Mouse (Mus musculus): ENCODE measurements around the gene Myl7. TPM values are rescaled to one million over a fixed set of nuclear protein-coding genes. Genes with fewer than 3 reads are reported as not detected.
"Not testable (repeated sequence)": the region's sequence is repeated elsewhere in the genome, so short reads cannot be mapped to it uniquely, and the experiment has no call there.

Myl7 gene
- polyA plus RNA-seq, 1 experiment from 2014 or later = 5.5 TPM

DNA sequence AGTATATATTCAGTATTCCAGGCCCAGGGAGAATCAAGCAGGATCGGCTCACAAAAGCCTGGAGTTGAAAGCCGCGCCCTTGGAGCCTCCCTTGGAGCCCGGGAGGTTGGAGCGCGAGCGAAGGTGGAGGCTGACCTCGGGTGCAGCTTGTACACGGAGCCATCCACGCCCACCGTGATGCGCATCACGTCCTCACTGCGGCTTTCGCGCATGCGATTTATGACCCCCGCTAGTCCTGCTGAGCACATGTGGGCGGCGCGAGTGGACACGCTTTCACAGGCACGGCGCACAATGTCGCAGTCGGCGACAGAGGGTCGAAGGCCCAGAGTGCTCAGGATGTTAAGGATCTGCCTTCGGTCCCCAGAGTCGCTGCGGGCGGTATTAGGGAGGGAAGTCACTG is 3.4 kb upstream of the Myl7 start:
- peak; percentile 85 for ATAC-seq (ENCODE audit: low FRiP score, low read depth)
- no peaks in the 10 kb centered on the region for H3K36me3 ChIP-seq
- H3K4me3 ChIP-seq = peak overlapping the region; percentile 29
- peak overlapping the region; percentile 49 for H3K9ac ChIP-seq
- H3K27ac ChIP-seq = no peak overlapping the region
- peaks cover 32% of the 10 kb centered on the region for H3K4me1 ChIP-seq
- H3K27me3 ChIP-seq (replicated peaks) = peaks cover 4% of the 10 kb centered on the region; the same call in 1 of the 2 replicates
- 1% methylated on average over 32 of the region's 32 CpGs for WGBS
- no peaks in the 10 kb centered on the region for H3K9me3 ChIP-seq
- peak overlapping the region; percentile 68 for H3K4me2 ChIP-seq (replicated peaks)

- Histone ChIP-seq H3K9me3 (no peaks in the 10 kb centered on the region), H3K4me2 (replicated peaks) (peak overlapping the region; percentile 68), H3K36me3 (no peaks in the 10 kb centered on the region), H3K27ac (no peak overlapping the region), H3K27me3 (replicated peaks) (peaks cover 4% of the 10 kb centered on the region; the same call in 1 of the 2 replicates), H3K4me1 (peaks cover 34% of the 10 kb centered on the region), H3K9ac (peak overlapping the region; percentile 49), H3K4me3 (peak overlapping the region; percentile 29; the same call in 1 of the 2 replicates)
- 26% methylated on average over 3 of the region's 3 CpGs for WGBS
- ATAC-seq (ENCODE audit: low FRiP score, low read depth) = peak; percentile 11; the same call in 1 of the 2 replicates
Measured at GRCm38 (mm10) chr11:5901320-5901719, 2.7 kb upstream of the Myl7 start.

DNA sequence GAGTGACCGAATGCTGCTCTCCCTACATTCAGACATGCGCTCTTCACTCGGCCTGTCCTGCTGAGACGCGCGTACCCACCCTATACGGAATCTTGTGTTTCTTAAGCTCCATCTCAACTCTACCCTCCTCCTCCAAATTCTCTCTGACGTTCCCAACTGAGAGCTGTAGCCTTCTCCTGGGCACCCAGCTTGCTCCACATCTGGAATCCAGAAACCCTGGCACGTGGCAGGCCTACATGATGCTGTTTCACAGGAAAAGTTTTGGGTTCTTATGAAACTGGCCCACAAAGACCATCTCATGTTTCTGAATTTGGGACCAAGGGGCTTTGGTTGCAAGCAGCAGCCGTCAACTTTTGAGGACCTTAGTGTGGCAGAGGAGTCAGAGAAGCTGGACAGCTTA is 704 bp upstream of the Myl7 start:
- no peak overlapping the region for H3K4me2 ChIP-seq (replicated peaks)
- H3K4me1 ChIP-seq = peaks cover 34% of the 10 kb centered on the region
- 94% methylated on average over 10 of the region's 10 CpGs for WGBS
- H3K27ac ChIP-seq = no peak overlapping the region
- H3K9ac ChIP-seq = no peak overlapping the region
- H3K36me3 ChIP-seq = no peaks in the 10 kb centered on the region
- peaks cover 4% of the 10 kb centered on the region; the same call in 1 of the 2 replicates for H3K27me3 ChIP-seq (replicated peaks)
- no peak for ATAC-seq (ENCODE audit: low FRiP score, low read depth)
- H3K4me3 ChIP-seq = no peak overlapping the region
- H3K9me3 ChIP-seq = no peaks in the 10 kb centered on the region

DNA sequence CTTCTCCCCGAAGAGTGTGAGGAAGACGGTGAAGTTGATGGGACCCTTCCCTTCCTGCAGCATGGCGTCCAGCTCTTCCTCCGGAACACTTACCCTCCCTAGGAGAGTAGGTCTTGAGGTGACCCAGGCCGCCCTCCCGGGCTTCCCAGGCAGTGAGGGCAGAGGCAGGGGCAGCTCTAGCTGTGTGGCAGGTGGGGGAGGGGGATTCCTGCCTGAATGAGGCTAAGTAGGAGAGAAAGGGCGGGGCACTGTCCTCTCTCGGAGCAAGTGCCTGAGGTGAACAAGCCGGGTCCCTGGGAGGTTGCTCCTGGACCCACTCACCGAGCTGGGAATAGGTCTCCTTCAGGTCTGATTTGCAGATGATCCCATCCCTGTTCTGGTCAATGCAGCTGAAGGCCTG is 743 bp downstream of the Myl7 start:
- Histone ChIP-seq H3K9ac (no peak overlapping the region), H3K4me1 (peaks cover 33% of the 10 kb centered on the region), H3K4me3 (no peak overlapping the region), H3K27me3 (replicated peaks) (peaks cover 4% of the 10 kb centered on the region; the same call in 1 of the 2 replicates), H3K27ac (no peak overlapping the region), H3K4me2 (replicated peaks) (0 out of 2 replicates have a peak overlapping the region, but pooled peaks have one; percentile 3), H3K9me3 (no peaks in the 10 kb centered on the region), H3K36me3 (no peaks in the 10 kb centered on the region)
- WGBS = 12% methylated on average over 10 of the region's 10 CpGs
- ATAC-seq (ENCODE audit: low FRiP score, low read depth) = no peak

- 19% methylated on average over 16 of the region's 16 CpGs for WGBS
- no peak overlapping the region for H3K9ac ChIP-seq
- peaks cover 31% of the 10 kb centered on the region for H3K4me1 ChIP-seq
- H3K27ac ChIP-seq = no peak overlapping the region
- H3K4me2 ChIP-seq (replicated peaks) = no peak overlapping the region
- H3K36me3 ChIP-seq = no peaks in the 10 kb centered on the region
- ATAC-seq (ENCODE audit: low FRiP score, low read depth) = no peak
- H3K27me3 ChIP-seq (replicated peaks) = peaks cover 4% of the 10 kb centered on the region; the same call in 1 of the 2 replicates
- no peaks in the 10 kb centered on the region for H3K9me3 ChIP-seq
- H3K4me3 ChIP-seq = no peak overlapping the region
Measured at GRCm38 (mm10) chr11:5897230-5897629, 1.4 kb downstream of the Myl7 start.

DNA sequence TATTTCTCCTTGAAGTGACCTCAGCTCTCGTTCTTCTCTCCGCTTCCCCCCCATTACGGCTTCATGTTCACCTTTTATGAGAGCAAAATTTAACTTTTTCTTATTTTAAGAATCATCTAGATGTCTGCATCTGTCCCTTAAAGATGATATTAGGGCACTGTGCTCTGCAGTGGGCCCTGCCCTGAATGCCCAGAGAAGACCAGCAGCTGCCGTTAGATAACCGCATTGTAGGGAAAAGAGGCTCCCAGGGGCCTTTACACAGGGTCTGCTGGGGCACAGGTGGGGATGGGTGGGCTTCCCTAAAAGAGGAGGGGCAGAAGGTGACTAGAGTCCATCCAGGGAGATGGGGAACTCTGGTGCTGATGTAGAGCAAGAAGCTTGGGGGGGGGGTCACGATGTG is 4.8 kb downstream of the Myl7 start:
- Histone ChIP-seq H3K4me1 (peaks cover 22% of the 10 kb centered on the region), H3K9me3 (no peaks in the 10 kb centered on the region), H3K4me3 (no peak overlapping the region), H3K27ac (no peak overlapping the region), H3K4me2 (replicated peaks) (no peak overlapping the region), H3K9ac (no peak overlapping the region), H3K27me3 (replicated peaks) (peaks cover under 1% of the 10 kb centered on the region; the same call in 1 of the 2 replicates), H3K36me3 (no peaks in the 10 kb centered on the region)
- ATAC-seq (ENCODE audit: low FRiP score, low read depth) = no peak
- 56% methylated on average over 6 of the region's 6 CpGs for WGBS

DNA sequence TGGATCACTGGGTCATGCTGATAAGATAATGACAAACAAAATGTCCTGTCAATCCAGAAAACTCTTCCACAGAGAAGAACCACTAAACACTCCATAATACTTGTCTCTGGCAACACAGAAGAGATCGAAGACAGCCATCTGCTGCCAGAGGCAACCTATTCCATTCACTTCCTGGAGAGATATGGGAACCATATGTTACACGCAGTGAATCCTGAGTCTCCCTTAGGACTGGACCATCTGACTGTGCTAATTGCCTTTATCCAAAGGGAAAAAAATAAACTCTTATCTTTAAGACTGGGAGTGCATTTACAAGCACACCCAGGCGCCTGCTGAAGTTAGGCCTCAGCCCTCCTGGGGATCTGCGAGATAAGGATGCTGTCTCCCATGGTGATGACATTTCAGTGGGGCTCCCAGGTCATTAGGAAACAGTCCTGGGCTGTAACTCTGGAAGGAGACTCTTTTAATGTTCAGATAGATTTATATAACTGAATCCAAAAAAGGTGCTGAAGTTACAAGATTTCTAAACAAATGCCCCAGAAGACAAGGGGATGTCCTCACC is 5.7 kb downstream of the Myl7 start:
- no peaks in the 10 kb centered on the region for H3K36me3 ChIP-seq
- no peak overlapping the region for H3K27ac ChIP-seq
- 50% methylated on average over 4 of the region's 4 CpGs for WGBS
- no peak overlapping the region for H3K4me3 ChIP-seq
- no peak overlapping the region for H3K4me2 ChIP-seq (replicated peaks)
- H3K9me3 ChIP-seq = no peaks in the 10 kb centered on the region
- peaks cover 19% of the 10 kb centered on the region for H3K4me1 ChIP-seq
- no peak overlapping the region for H3K9ac ChIP-seq
- no peak for ATAC-seq (ENCODE audit: low FRiP score, low read depth)
- no peaks in the 10 kb centered on the region for H3K27me3 ChIP-seq (replicated peaks)

DNA sequence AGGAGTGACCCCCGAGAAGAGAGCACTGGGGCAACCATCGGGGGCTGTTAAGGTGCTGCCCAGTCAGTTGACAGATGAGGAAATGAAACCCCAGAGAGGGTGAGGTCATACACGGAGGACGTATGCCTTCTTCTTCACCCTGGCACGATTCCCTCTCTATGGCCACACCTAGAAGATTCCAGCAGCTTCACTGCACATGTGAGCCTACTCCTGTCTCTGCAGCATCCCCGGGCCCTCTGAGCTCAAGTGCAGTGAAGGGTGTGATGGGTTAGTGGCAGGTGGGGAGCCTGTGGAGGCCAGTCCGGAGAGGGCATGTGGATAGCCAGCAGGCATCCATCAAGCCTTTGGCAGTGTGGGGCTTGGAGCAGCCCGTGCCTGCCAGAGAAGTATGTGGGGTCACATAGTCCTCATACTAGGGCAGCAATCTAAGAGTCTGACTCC is 6.4 kb downstream of the Myl7 start:
- no peaks in the 10 kb centered on the region for H3K36me3 ChIP-seq
- no peak overlapping the region for H3K9ac ChIP-seq
- H3K27me3 ChIP-seq (replicated peaks) = no peaks in the 10 kb centered on the region
- H3K9me3 ChIP-seq = no peaks in the 10 kb centered on the region
- 60% methylated on average over 8 of the region's 8 CpGs for WGBS
- ATAC-seq (ENCODE audit: low FRiP score, low read depth) = no peak; the same call in 1 of the 2 replicates
- no peak overlapping the region for H3K4me2 ChIP-seq (replicated peaks)
- no peak overlapping the region for H3K4me3 ChIP-seq
- peaks cover 18% of the 10 kb centered on the region for H3K4me1 ChIP-seq
- 0 out of 2 replicates have a peak overlapping the region, but pooled peaks have one; percentile 16 for H3K27ac ChIP-seq

- not testable (repeated sequence) for H3K4me3 ChIP-seq; H3K27me3 ChIP-seq (replicated peaks); ATAC-seq (ENCODE audit: low FRiP score, low read depth); H3K9me3 ChIP-seq; H3K9ac ChIP-seq; H3K36me3 ChIP-seq; H3K27ac ChIP-seq; H3K4me2 ChIP-seq (replicated peaks)
- peaks cover 21% of the 10 kb centered on the region for H3K4me1 ChIP-seq
- WGBS = 69% methylated on average over 5 of the region's 5 CpGs
Measured at GRCm38 (mm10) chr11:5888563-5888962, 10.0 kb downstream of the Myl7 start.

DNA sequence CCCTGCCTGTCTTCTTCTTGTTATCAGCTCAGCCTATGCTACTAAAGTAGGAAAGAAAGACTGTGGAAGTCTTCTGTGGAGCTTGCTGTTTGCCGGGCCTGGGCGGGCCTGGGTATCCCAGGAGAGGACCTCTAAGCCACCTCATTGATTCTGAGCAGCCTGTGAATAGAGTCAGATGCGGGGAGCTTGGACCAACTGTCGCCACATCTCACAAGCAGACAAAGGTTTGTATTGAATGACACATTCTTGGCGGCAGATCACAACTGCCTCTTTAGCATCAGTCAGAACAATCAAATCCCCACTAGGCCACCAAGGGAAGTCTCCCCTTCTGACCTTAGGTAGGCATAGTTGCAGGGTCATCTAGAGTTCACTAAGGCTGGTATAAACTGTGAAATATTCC is 11.3 kb downstream of the Myl7 start:
- ATAC-seq (ENCODE audit: low FRiP score, low read depth) = peak; percentile 26; the same call in 1 of the 2 replicates
- Histone ChIP-seq H3K4me1 (peaks cover 16% of the 10 kb centered on the region), H3K4me2 (replicated peaks) (0 out of 2 replicates have a peak overlapping the region, but pooled peaks have one; percentile 2), H3K36me3 (no peaks in the 10 kb centered on the region), H3K27ac (no peak overlapping the region), H3K9ac (0 out of 2 replicates have a peak overlapping the region, but pooled peaks have one; percentile 17), H3K27me3 (replicated peaks) (no peaks in the 10 kb centered on the region), H3K4me3 (no peak overlapping the region), H3K9me3 (no peaks in the 10 kb centered on the region)
- 23% methylated on average over 5 of the region's 5 CpGs for WGBS

GRCm38 (mm10) chr11:5886187-5886586 is 12.4 kb downstream of the Myl7 start:
- H3K9ac ChIP-seq = no peak overlapping the region
- H3K27ac ChIP-seq = no peak overlapping the region
- H3K4me1 ChIP-seq = peaks cover 11% of the 10 kb centered on the region
- H3K27me3 ChIP-seq (replicated peaks) = no peaks in the 10 kb centered on the region
- no peak overlapping the region for H3K4me2 ChIP-seq (replicated peaks)
- H3K9me3 ChIP-seq = no peaks in the 10 kb centered on the region
- H3K36me3 ChIP-seq = no peaks in the 10 kb centered on the region
- ATAC-seq (ENCODE audit: low FRiP score, low read depth) = no peak
- H3K4me3 ChIP-seq = no peak overlapping the region
- 24% methylated on average over 9 of the region's 9 CpGs for WGBS

DNA sequence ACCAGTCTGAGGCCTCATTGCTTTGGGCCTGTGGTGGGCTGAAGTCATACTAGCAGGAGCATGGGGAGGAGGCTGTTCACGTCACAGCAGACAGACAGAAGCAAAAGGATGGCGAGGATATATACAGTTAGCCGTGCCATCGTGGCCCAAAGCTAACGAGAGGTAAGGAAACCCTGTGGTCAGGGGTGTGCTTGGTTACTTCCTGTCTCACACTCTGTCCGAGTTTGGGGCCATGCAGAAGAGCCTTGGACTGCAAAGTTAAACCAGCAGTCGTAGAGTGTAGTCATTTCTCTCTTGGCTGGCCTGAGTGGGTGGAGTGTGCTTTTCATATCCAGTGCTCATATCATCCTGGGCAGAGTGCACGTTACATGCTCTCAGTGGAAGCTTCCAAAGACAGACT is 16.1 kb downstream of the Myl7 start:
- Histone ChIP-seq H3K27ac (no peak overlapping the region), H3K4me1 (peaks cover 11% of the 10 kb centered on the region), H3K4me2 (replicated peaks) (no peak overlapping the region), H3K9me3 (no peaks in the 10 kb centered on the region), H3K27me3 (replicated peaks) (no peaks in the 10 kb centered on the region), H3K36me3 (no peaks in the 10 kb centered on the region), H3K4me3 (no peak overlapping the region), H3K9ac (no peak overlapping the region)
- no peak for ATAC-seq (ENCODE audit: low FRiP score, low read depth)
- WGBS = 82% methylated on average over 8 of the region's 8 CpGs

GRCm38 (mm10) chr11:5879905-5880304 is 18.7 kb downstream of the Myl7 start:
- Histone ChIP-seq H3K9me3 (no peaks in the 10 kb centered on the region), H3K4me2 (replicated peaks) (no peak overlapping the region), H3K9ac (no peak overlapping the region), H3K4me1 (peaks cover 10% of the 10 kb centered on the region), H3K36me3 (peaks cover 10% of the 10 kb centered on the region), H3K27me3 (replicated peaks) (no peaks in the 10 kb centered on the region), H3K27ac (no peak overlapping the region), H3K4me3 (no peak overlapping the region)
- 50% methylated on average over 5 of the region's 5 CpGs for WGBS
- no peak for ATAC-seq (ENCODE audit: low FRiP score, low read depth)

All from neural tube, embryonic 12.5 days (tissue).